In the genomic region with DNA sequence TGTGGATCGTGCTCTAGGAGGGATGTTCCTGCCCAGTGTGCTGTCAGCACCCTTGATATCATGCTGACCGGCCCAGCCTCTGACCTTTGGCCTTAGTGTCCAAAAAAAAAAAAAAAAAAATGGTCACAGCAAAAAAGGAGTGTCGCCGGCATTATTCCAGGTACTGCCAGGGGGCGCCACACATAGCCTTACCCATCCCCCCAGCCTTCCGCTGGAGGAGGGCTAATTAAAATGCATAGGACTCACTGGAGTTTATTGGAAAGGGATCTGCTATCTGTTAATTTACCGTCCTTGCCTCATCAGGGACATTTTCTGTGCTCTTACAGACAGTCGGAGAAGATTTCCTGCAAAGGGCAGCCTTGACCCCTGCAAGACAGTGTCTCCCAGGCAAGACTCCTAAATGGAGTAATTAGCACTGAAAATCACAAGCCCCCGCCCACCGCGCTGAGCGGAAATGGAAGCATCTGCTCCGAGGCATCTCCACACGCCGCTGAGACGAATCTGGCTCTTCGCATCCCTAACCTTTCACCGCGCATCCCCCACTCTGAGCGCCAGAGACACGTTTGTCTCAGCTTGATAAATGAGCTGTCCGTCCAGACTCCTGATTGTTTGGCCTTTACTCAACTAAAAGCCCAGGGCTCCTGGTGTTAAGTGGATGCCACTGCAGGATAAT, we compare ENCODE assay signal across 9 mouse cellular contexts. TPM values are rescaled to one million over a fixed set of nuclear protein-coding genes. Genes with fewer than 3 reads are reported as not detected.
DNase-seq lines count a peak whose midpoint lies in the region; ATAC-seq lines count a peak whose summit lies in the region.
"Had no signal": no experiment of that assay in that cellular context is flagged by ENCODE, and none has a peak within 500 bp of the region (broad histone marks: within the 10 kb centered on the region; RNA-seq: fewer than 3 reads in every experiment).

No protein-coding gene starts in this region.

- no peaks in the 10 kb centered on the region for H3K27me3 ChIP-seq in forebrain, embryonic 16.5 days (replicated peaks; ENCODE audit: control insufficient read depth, insufficient read depth, low read length)
- H3K27me3 ChIP-seq in neural tube, embryonic 14.5 days (ENCODE audit: control insufficient read depth, insufficient read depth, low read length) = no peaks in the 10 kb centered on the region

- no peak overlapping the region for H3K27ac ChIP-seq in forebrain, embryonic 16.5 days (ENCODE audit: low read length)
- H3K27ac ChIP-seq in neural tube, embryonic 14.5 days (ENCODE audit: low read depth, low read length) = 0 out of 2 replicates have a peak overlapping the region, but pooled peaks have one; percentile 12

- peak; percentile 26; the same call in 1 of the 2 replicates for ATAC-seq in forebrain, embryonic 16.5 days
- peak; percentile 51; the same call in 1 of the 2 replicates for ATAC-seq in neural tube, embryonic 14.5 days (ENCODE audit: low read depth)

- peaks cover 7% of the 10 kb centered on the region for H3K4me1 ChIP-seq in forebrain, embryonic 16.5 days (replicated peaks; ENCODE audit: control insufficient read depth, insufficient read depth, low read length)
- H3K4me1 ChIP-seq in neural tube, embryonic 14.5 days (ENCODE audit: control insufficient read depth, insufficient read depth, low read length) = peaks cover 13% of the 10 kb centered on the region

- no peaks in the 10 kb centered on the region for H3K36me3 ChIP-seq in forebrain, embryonic 16.5 days (ENCODE audit: control insufficient read depth, insufficient read depth)
- no peaks in the 10 kb centered on the region for H3K36me3 ChIP-seq in neural tube, embryonic 14.5 days (ENCODE audit: control insufficient read depth, insufficient read depth, low read length)

- 8% methylated on average over 22 of the region's 22 CpGs for WGBS in forebrain, embryonic 16.5 days
- 5% methylated on average over 22 of the region's 22 CpGs for WGBS in neural tube, embryonic 14.5 days

- no peak overlapping the region for H3K9ac ChIP-seq in forebrain, embryonic 16.5 days (replicated peaks; ENCODE audit: low read depth, low read length)
- no peak overlapping the region for H3K9ac ChIP-seq in neural tube, embryonic 14.5 days (replicated peaks; ENCODE audit: low read depth, low read length)

- H3K4me3 ChIP-seq in forebrain, embryonic 16.5 days (replicated peaks; ENCODE audit: low read length) = peak overlapping the region; percentile 12
- no peak overlapping the region for H3K4me3 ChIP-seq in neural tube, embryonic 14.5 days (ENCODE audit: low read depth, low read length)

- peak overlapping the region; percentile 49 for H3K4me2 ChIP-seq in forebrain, embryonic 16.5 days (ENCODE audit: low read length)
- H3K4me2 ChIP-seq in neural tube, embryonic 14.5 days (ENCODE audit: low read depth, low read length) = peak overlapping the region; percentile 38; the same call in 1 of the 2 replicates

- no peaks in the 10 kb centered on the region for H3K9me3 ChIP-seq in forebrain, embryonic 16.5 days (ENCODE audit: control insufficient read depth, low read length)
- H3K9me3 ChIP-seq in neural tube, embryonic 14.5 days (ENCODE audit: control insufficient read depth, low read length) = no peaks in the 10 kb centered on the region

- DNase-seq in kidney, postnatal 4 days = peak; percentile 19 to 28
- no peak for DNase-seq in kidney, adult 18-20 months
- peak; percentile 69 for DNase-seq in cerebellum, adult 9-11 months
- DNase-seq in left cerebral cortex, adult 18-20 months (ENCODE audit: low spot score in 2 of 2) = no peak
- no peak for DNase-seq in adipocyte (ENCODE audit: low spot score)
- DNase-seq in B cell, adult 2 months = no peak

RNA-seq across cellular contexts. Expression of a gene that starts 38.9 kb away (rescaled TPM):
- polyA plus RNA-seq in forebrain, embryonic 16.5 days (2015; fragmentation: Nextera tagmentation; extraction: Ambion mirVana) = not detected in 2 replicates
- polyA plus RNA-seq in neural tube, embryonic 14.5 days (2014; fragmentation: Nextera tagmentation; extraction: Ambion mirVana) = not detected in 2 replicates
- total RNA-seq in left cerebral cortex, adult 18-20 months (2021) = not detected
- total RNA-seq: left cerebral cortex, postnatal 14 days had no signal

Comparison
In these comparisons a context has a peak if more than half of its experiments do, and no peak if none do; other contexts are left out.
1. DNase-seq: peak in kidney, postnatal 4 days (2 of 2) and cerebellum, adult 9-11 months (single experiment); none in kidney, adult 18-20 months (single experiment), left cerebral cortex, adult 18-20 months (0 of 2), adipocyte (single experiment) and B cell, adult 2 months (0 of 2).